Mouse (Mus musculus): ENCODE measurements around the gene Cldn16. TPM values are rescaled to one million over a fixed set of nuclear protein-coding genes. Genes with fewer than 3 reads are reported as not detected.

The Cldn16 gene
- total RNA-seq, 2 experiments from 2014 or later, result not detected

- DNase-seq (ENCODE audit: low spot score in 2 of 2), result no peak
- intact Hi-C loops (cut with DNase I), result no loop called here
These were observed 69.4 kb downstream of the Cldn16 start for GRCm38 (mm10) chr16:26532287-26532686.

Other genes with a start within 250 kb of the Cldn16 start
- gene Cldn1, start 91.3 kb upstream of the Cldn16 start, total RNA-seq (2021), result 1 to 10 TPM; 2.5 to 3.1 TPM
- not detected for gene Tmem207, start 63.6 kb downstream of the Cldn16 start, total RNA-seq (2021)
- gene Il1rap, start 118.6 kb downstream of the Cldn16 start, total RNA-seq (2021), result 10 to 100 TPM; 27.6 TPM